15 mouse cellular contexts compared by ENCODE assay signal in genomic region chr1:22266491-22266890, GRCm38 (mm10).
DNase-seq lines count a peak whose midpoint lies in the region; ATAC-seq lines count a peak whose summit lies in the region.
"Had no signal": no experiment of that assay in that cellular context is flagged by ENCODE, and none has a peak within 500 bp of the region (broad histone marks: within the 10 kb centered on the region; RNA-seq: fewer than 3 reads in every experiment).

No protein-coding gene starts in this region.

- H3K27ac ChIP-seq in forebrain, embryonic 11.5 days (ENCODE audit: low read depth, low read length), result no peak overlapping the region
- no peak overlapping the region for H3K27ac ChIP-seq in forebrain, embryonic 12.5 days
- no peak overlapping the region for H3K27ac ChIP-seq in midbrain, embryonic 16.5 days (ENCODE audit: low read length)
- H3K27ac ChIP-seq in embryonic facial prominence, embryonic 10.5 days (replicated peaks), result no peak overlapping the region
- H3K27ac ChIP-seq: liver, embryonic 15.5 days; stomach, embryonic 15.5 days had no signal

- H3K4me1 ChIP-seq in forebrain, embryonic 11.5 days (replicated peaks; ENCODE audit: control insufficient read depth, insufficient read depth, low read length), result no peaks in the 10 kb centered on the region
- H3K4me1 ChIP-seq in forebrain, embryonic 12.5 days, result peaks cover 6% of the 10 kb centered on the region
- peaks cover 7% of the 10 kb centered on the region; the same call in 1 of the 2 replicates for H3K4me1 ChIP-seq in midbrain, embryonic 16.5 days (ENCODE audit: control insufficient read depth, insufficient read depth, low read length)
- H3K4me1 ChIP-seq in embryonic facial prominence, embryonic 10.5 days, result peaks cover 18% of the 10 kb centered on the region
- H3K4me1 ChIP-seq: liver, embryonic 15.5 days; megakaryocyte, embryonic 14.5 days; stomach, embryonic 15.5 days had no signal

- H3K9me3 ChIP-seq in forebrain, embryonic 11.5 days (ENCODE audit: control insufficient read depth, low read length), result no peaks in the 10 kb centered on the region
- H3K9me3 ChIP-seq in forebrain, embryonic 12.5 days, result no peaks in the 10 kb centered on the region
- H3K9me3 ChIP-seq in midbrain, embryonic 16.5 days (replicated peaks; ENCODE audit: control insufficient read depth, low read length, poor library complexity, severe bottlenecking), result no peaks in the 10 kb centered on the region
- H3K9me3 ChIP-seq in embryonic facial prominence, embryonic 10.5 days, result no peaks in the 10 kb centered on the region
- H3K9me3 ChIP-seq: liver, embryonic 15.5 days; megakaryocyte, embryonic 14.5 days; stomach, embryonic 15.5 days had no signal

- H3K4me2 ChIP-seq in forebrain, embryonic 11.5 days (ENCODE audit: low read depth, low read length, severe bottlenecking), result no peak overlapping the region
- no peak overlapping the region for H3K4me2 ChIP-seq in forebrain, embryonic 12.5 days
- H3K4me2 ChIP-seq in midbrain, embryonic 16.5 days (ENCODE audit: low read length), result peak overlapping the region; percentile 31; the same call in 1 of the 2 replicates
- H3K4me2 ChIP-seq: liver, embryonic 15.5 days; stomach, embryonic 15.5 days had no signal

- no peaks in the 10 kb centered on the region for H3K27me3 ChIP-seq in forebrain, embryonic 11.5 days (ENCODE audit: control insufficient read depth, insufficient read depth, low read length)
- H3K27me3 ChIP-seq in forebrain, embryonic 12.5 days, result no peaks in the 10 kb centered on the region
- no peaks in the 10 kb centered on the region for H3K27me3 ChIP-seq in midbrain, embryonic 16.5 days (ENCODE audit: control insufficient read depth, insufficient read depth, low read depth, low read length)
- no peaks in the 10 kb centered on the region for H3K27me3 ChIP-seq in embryonic facial prominence, embryonic 10.5 days (replicated peaks; ENCODE audit: low read depth, poor library complexity, severe bottlenecking)
- H3K27me3 ChIP-seq: liver, embryonic 15.5 days; megakaryocyte, embryonic 14.5 days; stomach, embryonic 15.5 days had no signal

- ATAC-seq in forebrain, embryonic 11.5 days (replicated peaks; ENCODE audit: low FRiP score), result 0 out of 2 replicates have a peak, but pooled peaks have one; percentile 34
- ATAC-seq in forebrain, embryonic 12.5 days (ENCODE audit: low FRiP score), result no peak; the same call in 1 of the 2 replicates
- ATAC-seq in midbrain, embryonic 16.5 days, result peak; percentile 92
- ATAC-seq: inflammation-experienced regulatory T-cells, adult 6 months had no signal

- WGBS in forebrain, embryonic 11.5 days, result 47% methylated on average over 10 of the region's 10 CpGs
- WGBS in forebrain, embryonic 12.5 days, result 49% methylated on average over 10 of the region's 10 CpGs
- WGBS in midbrain, embryonic 16.5 days, result 16% methylated on average over 10 of the region's 10 CpGs
- 75% methylated on average over 10 of the region's 10 CpGs for WGBS in embryonic facial prominence, embryonic 10.5 days

- no peak for DNase-seq in forebrain, embryonic 11.5 days (ENCODE audit: low spot score)
- peak; percentile 26 for DNase-seq in embryo, embryonic 10.5 days (ENCODE audit: low spot score)
- peak; percentile 30 to 67 for DNase-seq in layer of hippocampus, adult 18-20 months (ENCODE audit: low spot score in 2 of 2)
- DNase-seq in gastrocnemius, postnatal 14 days, result no peak
- DNase-seq in embryonic facial prominence, embryonic 10.5 days (ENCODE audit: low spot score), result no peak
- DNase-seq in Muller cell, postnatal 12 days (ENCODE audit: inconsistent ontology term), result no peak
- DNase-seq: adrenal gland, postnatal 10 days; cerebellum, adult 8-10 months; retina, postnatal 1 day had no signal

- intact Hi-C loops in gastrocnemius, postnatal 14 days (cut with DNase I; ENCODE audit: low total_unique reads), result loop anchor here (5.0 to 10.0 kb wide), 2 partner anchors 854 to 1052 kb away; partner anchors contain the start of gene Tmem14a

- no peak overlapping the region for H3K9ac ChIP-seq in forebrain, embryonic 11.5 days (ENCODE audit: low read length)
- no peak overlapping the region for H3K9ac ChIP-seq in forebrain, embryonic 12.5 days
- H3K9ac ChIP-seq in midbrain, embryonic 16.5 days (ENCODE audit: low read depth, low read length), result no peak overlapping the region
- H3K9ac ChIP-seq: liver, embryonic 15.5 days; stomach, embryonic 15.5 days had no signal

- H3K36me3 ChIP-seq in forebrain, embryonic 11.5 days (ENCODE audit: control insufficient read depth, insufficient read depth, low read length), result no peaks in the 10 kb centered on the region
- H3K36me3 ChIP-seq in forebrain, embryonic 12.5 days (replicated peaks), result no peaks in the 10 kb centered on the region
- H3K36me3 ChIP-seq in midbrain, embryonic 16.5 days (ENCODE audit: control insufficient read depth, insufficient read depth, low read length), result no peaks in the 10 kb centered on the region
- H3K36me3 ChIP-seq in embryonic facial prominence, embryonic 10.5 days (replicated peaks), result no peaks in the 10 kb centered on the region
- H3K36me3 ChIP-seq: liver, embryonic 15.5 days; stomach, embryonic 15.5 days had no signal

- no peak overlapping the region for H3K4me3 ChIP-seq in forebrain, embryonic 11.5 days (ENCODE audit: low read depth, low read length)
- H3K4me3 ChIP-seq in forebrain, embryonic 12.5 days (replicated peaks), result no peak overlapping the region
- H3K4me3 ChIP-seq in midbrain, embryonic 16.5 days (ENCODE audit: low read depth, low read length), result no peak overlapping the region
- no peak overlapping the region for H3K4me3 ChIP-seq in embryonic facial prominence, embryonic 10.5 days
- H3K4me3 ChIP-seq: liver, embryonic 15.5 days; megakaryocyte, embryonic 14.5 days; stomach, embryonic 15.5 days had no signal

Comparison
In these comparisons a context has a peak if more than half of its experiments do, and no peak if none do; other contexts are left out.
1. DNase-seq: peak in embryo, embryonic 10.5 days (single experiment) and layer of hippocampus, adult 18-20 months (2 of 2); none in forebrain, embryonic 11.5 days (single experiment), gastrocnemius, postnatal 14 days (single experiment), embryonic facial prominence, embryonic 10.5 days (single experiment) and Muller cell, postnatal 12 days (single experiment).